Mouse (Mus musculus): ENCODE measurements around the gene Acap1. TPM values are rescaled to one million over a fixed set of nuclear protein-coding genes. Genes with fewer than 3 reads are reported as not detected.
"Not testable (repeated sequence)": the region's sequence is repeated elsewhere in the genome, so short reads cannot be mapped to it uniquely, and the experiment has no call there.

The Acap1 gene
- polyA plus RNA-seq, 1 experiment from 2014 or later: 0.52 TPM

DNA sequence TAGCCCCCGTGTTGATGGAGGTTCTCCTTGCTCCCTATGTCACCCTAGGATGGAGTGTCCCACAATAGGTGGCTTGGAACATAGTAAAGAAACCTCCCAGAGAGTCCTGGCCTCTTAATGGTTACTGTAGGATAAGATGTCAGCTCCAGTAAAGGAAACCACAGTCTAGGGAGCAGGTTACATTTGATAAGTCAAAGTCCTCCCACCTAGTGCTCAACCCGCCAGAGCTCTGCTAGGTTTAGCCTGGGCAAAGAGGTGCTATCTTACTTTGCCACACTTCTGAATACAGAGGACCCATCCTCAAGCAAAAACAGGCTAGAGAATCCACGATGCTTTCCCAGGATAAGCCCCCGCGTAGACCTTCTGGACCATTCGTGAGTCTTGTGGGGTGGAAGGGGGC lies 16.4 kb downstream of the Acap1 start:
- 94% methylated on average over 6 of the region's 6 CpGs for WGBS
- no peak for ATAC-seq (ENCODE audit: low FRiP score, low read depth)
- no peak overlapping the region for H3K27ac ChIP-seq (replicated peaks)

DNA sequence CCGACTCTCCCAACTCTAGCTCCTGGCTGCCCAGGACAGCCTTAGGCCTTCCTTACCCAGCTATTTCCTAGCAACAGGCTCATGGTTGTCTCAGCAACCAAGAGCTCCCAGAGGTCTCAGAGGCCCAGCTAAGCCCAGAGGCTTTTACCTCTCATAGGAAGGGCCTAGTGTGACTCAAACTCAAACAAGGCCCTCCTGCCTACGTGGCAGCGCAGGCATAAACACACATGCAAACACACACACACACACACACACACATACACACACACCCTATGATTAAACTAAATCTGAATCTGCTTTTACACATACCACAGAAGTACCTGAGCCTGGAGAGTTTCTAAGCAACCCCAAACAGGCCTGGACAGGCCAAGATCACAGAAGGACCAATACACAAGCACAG lies 16.9 kb downstream of the Acap1 start:
- H3K4me1 ChIP-seq (replicated peaks): peaks cover 24% of the 10 kb centered on the region; the same call in 1 of the 2 replicates
- no peak overlapping the region for H3K27ac ChIP-seq (replicated peaks)
- no peak overlapping the region for H3K9ac ChIP-seq
- H3K4me3 ChIP-seq: no peak overlapping the region
- H3K9me3 ChIP-seq: no peaks in the 10 kb centered on the region
- H3K36me3 ChIP-seq: no peaks in the 10 kb centered on the region
- no peak overlapping the region for H3K4me2 ChIP-seq
- no peak for ATAC-seq (ENCODE audit: low FRiP score, low read depth)
- 59% methylated on average over 3 of the region's 3 CpGs for WGBS
- H3K27me3 ChIP-seq: peaks cover 9% of the 10 kb centered on the region; the same call in 1 of the 2 replicates

More for the DNA sequence above, 16.4 kb downstream of the Acap1 start:
- H3K9me3 ChIP-seq: no peaks in the 10 kb centered on the region
- no peak overlapping the region for H3K9ac ChIP-seq
- 0 out of 2 replicates have a peak overlapping the region, but pooled peaks have one; percentile 63 for H3K4me2 ChIP-seq
- no peaks in the 10 kb centered on the region for H3K36me3 ChIP-seq
- H3K4me1 ChIP-seq (replicated peaks): peaks cover 24% of the 10 kb centered on the region; the same call in 1 of the 2 replicates
- no peak overlapping the region for H3K4me3 ChIP-seq
- peaks cover 9% of the 10 kb centered on the region; the same call in 1 of the 2 replicates for H3K27me3 ChIP-seq

DNA sequence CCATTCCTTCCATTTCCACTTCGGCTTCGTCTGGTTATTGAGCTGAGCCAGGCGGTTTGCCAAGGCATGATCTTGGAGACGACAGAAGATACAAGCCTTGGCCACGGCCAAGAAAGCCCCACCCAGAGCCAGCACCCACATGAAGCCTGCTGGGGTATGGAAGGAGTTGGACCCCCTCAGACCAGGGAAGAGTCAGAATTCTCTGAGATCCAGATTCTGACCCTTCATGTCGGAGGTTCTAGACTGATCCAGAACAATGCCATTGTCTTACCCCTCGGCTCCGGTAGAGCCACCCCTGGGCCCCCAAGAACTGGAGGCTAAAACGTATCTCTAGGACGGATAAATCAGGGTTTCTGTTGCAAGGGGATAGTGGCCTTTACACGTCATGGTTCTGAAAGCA lies 17.5 kb downstream of the Acap1 start, which contains the start of gene Tmem95:
Tmem95 (minus strand) TSS at position 141 of the 400 bp plus-strand sequence.
- Histone ChIP-seq H3K36me3 (no peaks in the 10 kb centered on the region), H3K9ac (no peak within 1 kb of the TSS), H3K27me3 (peaks cover 9% of the 10 kb centered on the region; the same call in 1 of the 2 replicates), H3K9me3 (no peaks in the 10 kb centered on the region), H3K4me3 (no peak within 1 kb of the TSS), H3K4me1 (replicated peaks) (peaks cover 24% of the 10 kb centered on the region; the same call in 1 of the 2 replicates), H3K4me2 (peak within 1 kb of the TSS; percentile 29), H3K27ac (replicated peaks) (no peak within 1 kb of the TSS)
- WGBS: 88% methylated on average over 11 of the region's 11 CpGs
- no peak for ATAC-seq (ENCODE audit: low FRiP score, low read depth)

DNA sequence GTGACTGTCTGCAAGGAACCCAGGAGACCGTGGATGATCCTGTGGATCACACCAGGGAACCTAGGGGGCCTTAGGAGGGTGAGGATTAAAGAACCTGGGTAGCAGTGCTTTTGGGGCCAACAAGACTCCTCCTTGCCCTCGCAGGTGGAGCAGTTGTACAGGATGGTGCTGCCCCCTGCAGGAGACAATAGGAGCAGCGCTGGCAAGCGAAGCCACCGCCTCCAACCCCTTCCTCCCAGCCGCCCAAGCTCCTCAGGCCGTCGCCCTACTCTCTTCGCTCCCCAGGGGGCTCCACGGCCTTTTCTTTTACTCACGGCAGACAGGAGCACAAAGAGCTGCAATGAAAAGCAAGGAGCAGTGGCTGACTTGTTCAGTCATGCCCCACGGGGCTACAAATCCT lies 18.5 kb downstream of the Acap1 start:
- Histone ChIP-seq H3K9ac (no peak overlapping the region), H3K27me3 (peaks cover 6% of the 10 kb centered on the region; the same call in 1 of the 2 replicates), H3K4me1 (replicated peaks) (peaks cover 24% of the 10 kb centered on the region; the same call in 1 of the 2 replicates), H3K36me3 (no peaks in the 10 kb centered on the region), H3K27ac (replicated peaks) (no peak overlapping the region), H3K4me3 (no peak overlapping the region), H3K9me3 (no peaks in the 10 kb centered on the region), H3K4me2 (peak overlapping the region; percentile 29)
- 3% methylated on average over 12 of the region's 12 CpGs for WGBS
- no peak for ATAC-seq (ENCODE audit: low FRiP score, low read depth)

DNA sequence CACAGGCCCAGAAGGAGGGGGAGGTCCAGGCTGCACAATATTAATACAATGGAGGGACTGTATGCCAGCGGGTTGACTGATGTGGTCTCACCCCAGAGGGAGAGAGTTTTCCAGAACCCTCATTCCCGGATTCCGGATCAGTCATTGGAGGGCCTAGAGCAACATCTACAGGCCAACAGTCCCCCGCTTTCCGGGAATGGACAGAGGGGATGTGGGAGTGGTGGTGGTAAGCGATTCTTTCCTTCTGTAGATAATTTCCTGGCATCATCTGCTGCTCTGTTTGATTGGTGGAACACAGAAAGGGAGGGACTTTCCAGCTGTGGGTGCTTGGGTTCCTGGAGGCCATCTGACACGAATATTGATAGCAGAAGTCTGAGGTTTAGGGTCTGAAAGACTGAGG lies 19.2 kb downstream of the Acap1 start:
- H3K9ac ChIP-seq: no peak overlapping the region
- no peak for ATAC-seq (ENCODE audit: low FRiP score, low read depth)

DNA sequence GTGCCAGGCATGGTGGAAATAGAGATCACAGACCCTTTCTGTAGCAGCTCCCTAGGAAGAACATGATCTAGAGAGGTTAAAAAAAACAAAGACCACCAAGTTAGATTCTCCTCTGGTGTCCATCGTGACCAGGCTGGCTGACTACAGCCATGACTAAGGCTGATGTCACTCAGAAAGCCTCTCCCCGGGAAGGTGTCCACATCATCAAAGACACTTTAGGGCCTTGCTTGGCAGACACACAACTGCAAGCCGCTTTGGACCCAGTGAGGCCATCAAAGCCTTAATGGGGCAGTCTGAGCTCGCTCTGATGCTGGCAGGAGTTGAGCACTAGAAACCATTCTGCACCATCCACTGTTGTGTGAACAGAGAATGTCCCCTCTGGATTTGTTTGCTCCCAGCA lies 22.9 kb downstream of the Acap1 start:
- H3K4me3 ChIP-seq: no peak overlapping the region
- H3K4me1 ChIP-seq (replicated peaks): 0 out of 2 replicates have a peak, but pooled peaks cover 5% of the 10 kb centered on the region
- WGBS: 78% methylated on average over 4 of the region's 4 CpGs
- no peak overlapping the region for H3K27ac ChIP-seq (replicated peaks)
- no peak for ATAC-seq (ENCODE audit: low FRiP score, low read depth)
- no peak overlapping the region for H3K4me2 ChIP-seq
- no peaks in the 10 kb centered on the region for H3K36me3 ChIP-seq
- H3K9me3 ChIP-seq: no peaks in the 10 kb centered on the region
- no peaks in the 10 kb centered on the region for H3K27me3 ChIP-seq
- no peak overlapping the region for H3K9ac ChIP-seq

More for the DNA sequence above, 19.2 kb downstream of the Acap1 start:
- Histone ChIP-seq H3K4me1 (replicated peaks) (peaks cover 18% of the 10 kb centered on the region; the same call in 1 of the 2 replicates), H3K9me3 (no peaks in the 10 kb centered on the region), H3K27ac (replicated peaks) (no peak overlapping the region), H3K36me3 (no peaks in the 10 kb centered on the region), H3K27me3 (0 out of 2 replicates have a peak, but pooled peaks cover 5% of the 10 kb centered on the region), H3K4me2 (no peak overlapping the region), H3K4me3 (no peak overlapping the region)
- WGBS: 66% methylated on average over 7 of the region's 7 CpGs

DNA sequence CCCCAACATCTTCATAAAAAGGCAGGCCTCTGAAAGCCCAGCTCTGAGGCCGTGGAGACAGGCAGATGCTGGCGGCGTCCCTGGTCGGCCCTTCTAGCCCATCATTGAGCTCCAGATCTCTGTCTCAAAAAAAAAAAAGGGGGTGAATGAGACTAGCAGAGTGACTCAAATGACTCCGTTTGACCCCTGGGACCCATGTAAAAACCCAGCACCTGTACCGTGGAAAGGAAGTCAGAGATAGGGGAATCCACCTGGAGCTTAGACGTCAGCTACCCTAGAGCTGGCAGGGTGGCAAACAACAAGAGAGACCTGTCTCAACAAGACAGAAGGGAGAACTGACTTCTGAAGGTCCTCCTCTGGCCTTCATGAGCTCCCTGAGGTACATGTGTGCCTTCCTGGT lies 23.5 kb downstream of the Acap1 start:
- no peak overlapping the region for H3K9ac ChIP-seq
- no peak overlapping the region for H3K4me2 ChIP-seq
- H3K27ac ChIP-seq (replicated peaks): no peak overlapping the region
- no peaks in the 10 kb centered on the region for H3K9me3 ChIP-seq
- no peaks in the 10 kb centered on the region for H3K4me1 ChIP-seq (replicated peaks)
- WGBS: 88% methylated on average over 7 of the region's 7 CpGs
- ATAC-seq (ENCODE audit: low FRiP score, low read depth): no peak
- no peaks in the 10 kb centered on the region for H3K36me3 ChIP-seq
- H3K27me3 ChIP-seq: no peaks in the 10 kb centered on the region
- no peak overlapping the region for H3K4me3 ChIP-seq

DNA sequence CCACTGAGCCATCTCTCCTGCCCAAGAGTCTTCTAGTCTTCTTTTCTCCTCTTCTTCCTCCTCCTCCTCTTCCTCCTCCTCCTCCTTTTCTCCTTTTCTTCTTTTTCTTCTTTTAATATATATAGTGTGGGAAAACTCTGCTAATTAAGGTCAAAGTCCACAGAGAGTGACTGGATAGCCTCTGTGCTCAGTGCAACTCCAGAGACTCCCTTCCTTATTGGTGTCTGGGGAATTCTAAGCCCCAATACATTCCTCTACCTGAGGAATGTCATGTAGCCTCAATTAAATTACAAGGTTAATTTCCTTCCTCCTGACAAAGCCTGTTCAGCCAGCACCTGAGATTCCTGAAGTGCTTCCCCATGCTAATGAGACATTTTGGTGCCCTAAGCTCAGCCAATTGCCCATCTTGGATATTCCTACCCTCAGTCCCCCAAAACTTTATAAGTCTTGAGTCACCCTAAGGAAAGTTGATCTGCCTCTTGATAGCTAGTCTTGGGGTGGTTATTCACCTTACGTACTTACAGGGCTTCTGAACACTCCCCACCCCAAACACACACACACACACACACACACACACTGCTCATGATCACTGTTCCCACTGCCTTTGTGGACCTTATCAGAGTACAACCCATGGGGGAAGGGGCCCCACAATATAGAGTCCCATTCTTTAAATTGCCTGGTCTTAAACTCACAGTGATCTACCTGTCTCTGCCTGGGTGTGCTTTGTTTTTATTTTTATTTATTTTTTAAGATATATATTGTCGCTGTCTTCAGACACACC lies 24.9 kb downstream of the Acap1 start:
- Histone ChIP-seq H3K4me3 (no peak overlapping the region), H3K9me3 (no peaks in the 10 kb centered on the region), H3K27me3 (no peaks in the 10 kb centered on the region), H3K9ac (no peak overlapping the region), H3K4me2 (no peak overlapping the region), H3K4me1 (replicated peaks) (no peaks in the 10 kb centered on the region), H3K27ac (replicated peaks) (no peak overlapping the region), H3K36me3 (no peaks in the 10 kb centered on the region)
- ATAC-seq (ENCODE audit: low FRiP score, low read depth): no peak
- 98% methylated on average over 2 of the region's 2 CpGs for WGBS

DNA sequence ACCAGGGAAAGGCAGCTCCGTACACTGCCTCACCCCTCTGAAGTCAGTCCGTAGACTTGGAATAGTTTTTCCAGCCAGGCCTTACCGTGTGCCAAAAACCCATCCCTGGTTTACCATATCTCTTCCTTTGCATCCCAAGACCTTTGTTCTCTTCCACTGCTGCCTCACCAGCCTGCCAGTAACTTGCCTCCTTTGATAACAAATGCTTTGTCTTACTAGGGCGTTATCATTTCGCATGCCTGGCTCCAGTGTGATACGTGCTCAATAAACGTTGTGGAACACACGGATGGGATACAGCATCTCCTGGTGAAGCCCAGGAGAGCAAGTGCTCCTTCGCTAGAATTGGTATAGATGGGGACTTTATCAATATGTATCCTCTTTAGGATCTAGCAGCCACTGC lies 28.0 kb downstream of the Acap1 start:
- ATAC-seq (ENCODE audit: low FRiP score, low read depth): no peak
- Histone ChIP-seq H3K4me2 (no peak overlapping the region), H3K9ac (no peak overlapping the region), H3K36me3 (no peaks in the 10 kb centered on the region), H3K27me3 (no peaks in the 10 kb centered on the region), H3K27ac (replicated peaks) (no peak overlapping the region), H3K9me3 (no peaks in the 10 kb centered on the region), H3K4me1 (replicated peaks) (no peaks in the 10 kb centered on the region), H3K4me3 (no peak overlapping the region)
- 69% methylated on average over 9 of the region's 9 CpGs for WGBS

DNA sequence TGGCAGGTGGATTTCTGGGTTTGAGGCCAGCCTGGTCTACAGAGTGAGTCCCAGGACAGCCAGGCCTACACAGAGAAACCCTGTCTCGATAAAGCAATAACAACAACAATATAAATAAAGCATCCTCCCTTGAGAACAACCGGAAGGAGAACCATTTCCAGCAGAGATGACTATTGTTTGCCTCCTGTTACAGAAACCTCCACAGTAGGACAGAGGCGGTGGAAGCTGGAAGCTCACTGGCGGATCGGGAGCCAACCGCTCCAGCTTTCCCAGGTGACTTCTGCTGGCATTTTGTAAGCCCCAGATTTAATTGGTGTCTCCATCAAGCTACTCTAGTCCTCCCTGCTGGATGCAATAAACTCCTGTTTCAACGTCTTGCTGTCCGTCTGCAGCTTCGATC lies 29.8 kb downstream of the Acap1 start:
- Histone ChIP-seq H3K36me3 (no peaks in the 10 kb centered on the region), H3K4me3 (no peak overlapping the region), H3K27ac (replicated peaks) (no peak overlapping the region), H3K9ac (no peak overlapping the region), H3K27me3 (no peaks in the 10 kb centered on the region), H3K4me2 (no peak overlapping the region), H3K4me1 (replicated peaks) (no peaks in the 10 kb centered on the region), H3K9me3 (no peaks in the 10 kb centered on the region)
- WGBS: 77% methylated on average over 9 of the region's 9 CpGs
- no peak for ATAC-seq (ENCODE audit: low FRiP score, low read depth)

DNA sequence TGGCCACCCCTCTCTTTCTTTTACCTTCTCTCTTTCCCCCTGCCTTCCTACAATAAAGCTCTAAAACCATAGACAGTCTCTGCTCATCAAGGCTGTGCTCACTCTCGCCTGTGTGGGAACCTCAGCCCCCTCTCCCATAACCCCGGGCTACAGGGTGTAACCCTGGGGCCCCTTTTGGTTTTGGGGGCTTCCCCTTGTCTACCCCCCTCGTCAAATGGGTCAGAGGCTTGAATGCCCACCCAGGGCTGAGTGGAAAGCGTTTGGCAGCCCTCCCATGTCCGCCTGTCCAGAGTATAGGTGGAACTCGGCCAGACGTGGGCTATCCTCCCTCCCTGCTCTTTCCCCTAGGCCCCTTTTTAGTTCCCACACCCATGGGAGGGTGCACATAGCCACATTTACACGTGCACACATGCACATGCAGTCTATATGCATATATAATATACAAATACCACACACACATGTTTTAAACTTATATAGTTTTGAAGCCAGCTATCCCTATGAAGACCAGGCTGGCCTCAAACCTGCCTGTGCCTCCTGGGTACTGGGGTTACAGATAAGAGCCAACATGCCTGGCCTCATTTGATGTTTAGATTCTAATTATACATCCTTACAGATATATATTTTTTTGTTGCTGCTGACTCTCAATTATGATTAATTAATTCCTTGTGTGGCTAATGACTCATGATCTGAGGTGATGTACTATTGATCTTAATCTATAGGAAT lies 31.0 kb downstream of the Acap1 start:
- 0 out of 2 replicates have a peak, but pooled peaks cover 2% of the 10 kb centered on the region for H3K27me3 ChIP-seq
- no peak overlapping the region for H3K4me3 ChIP-seq
- no peaks in the 10 kb centered on the region for H3K4me1 ChIP-seq (replicated peaks)
- H3K27ac ChIP-seq (replicated peaks): no peak overlapping the region
- no peak overlapping the region for H3K4me2 ChIP-seq
- 47% methylated on average over 8 of the region's 8 CpGs for WGBS
- H3K9ac ChIP-seq: no peak overlapping the region
- no peak for ATAC-seq (ENCODE audit: low FRiP score, low read depth)
- no peaks in the 10 kb centered on the region for H3K9me3 ChIP-seq
- no peaks in the 10 kb centered on the region for H3K36me3 ChIP-seq

DNA sequence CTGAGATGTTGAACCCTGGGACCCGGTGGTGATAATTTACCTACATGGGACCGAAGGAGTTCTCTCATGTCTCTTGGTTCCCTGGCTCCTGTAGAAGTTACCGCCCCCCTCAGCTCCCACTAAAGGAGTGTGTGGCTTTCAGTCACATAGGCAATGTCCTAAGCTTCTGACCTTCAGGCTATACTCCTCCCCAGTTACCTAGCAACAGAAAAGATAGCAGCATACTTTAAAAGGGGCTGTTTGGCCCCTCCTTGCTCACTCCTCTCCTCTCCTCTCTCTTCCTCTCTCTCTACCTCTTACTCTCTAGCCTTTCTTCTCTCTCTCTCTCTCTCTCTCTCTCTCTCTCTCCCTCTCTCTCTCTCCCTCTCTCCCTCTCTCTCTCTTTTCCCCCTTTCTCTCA lies 31.6 kb downstream of the Acap1 start:
- not testable (repeated sequence) for H3K4me2 ChIP-seq; H3K27ac ChIP-seq (replicated peaks); H3K36me3 ChIP-seq; ATAC-seq (ENCODE audit: low FRiP score, low read depth); H3K27me3 ChIP-seq; H3K9me3 ChIP-seq; H3K4me3 ChIP-seq; H3K9ac ChIP-seq; H3K4me1 ChIP-seq (replicated peaks)
- WGBS: 77% methylated on average over 3 of the region's 3 CpGs

Measured in hindbrain, embryonic 15.5 days (tissue).